Mouse (Mus musculus) embryonic facial prominence, embryonic 11.5 days (tissue): ENCODE data around the gene Cybc1. TPM values are rescaled to one million over a fixed set of nuclear protein-coding genes. Genes with fewer than 3 reads are reported as not detected.

Source experiments
- ATAC-seq: fragments of 200-750 bp; cut with Nextera tagmentation; replicated peaks from 2 replicates; pipeline ENCODE4 v1.8.0; 2017; ENCODE audit warnings: low read depth; ENCODE audit not compliant: insufficient number of reproducible peaks, low FRiP score, low TSS enrichment
- DNase-seq: peaks from one replicate; pipeline ENCODE4 v3.0.0-alpha.2; 2015; ENCODE audit warnings: low spot score
- H3K27ac ChIP-seq: fragments of 300-500 bp; sonication (generic); replicated peaks from 2 replicates; pipeline ENCODE4 v1.5.1; 2014; ENCODE audit warnings: mild to moderate bottlenecking, low read depth, low read length, control low read depth
- H3K27me3 ChIP-seq: fragments of 300-500 bp; sonication (generic); 2 replicates; pipeline ENCODE4 v1.6.1; 2014; ENCODE audit warnings: mild to moderate bottlenecking, low read length, moderate library complexity, mixed read lengths; ENCODE audit not compliant: control insufficient read depth, insufficient read depth
- H3K36me3 ChIP-seq: fragments of 300-500 bp; sonication (generic); replicated peaks from 2 replicates; pipeline ENCODE4 v1.6.1; 2014; ENCODE audit warnings: low read depth, mild to moderate bottlenecking, low read length, moderate library complexity, mixed read lengths; ENCODE audit not compliant: control insufficient read depth, insufficient read depth
- H3K4me1 ChIP-seq: fragments of 300-500 bp; sonication (generic); 2 replicates; pipeline ENCODE4 v1.6.1; 2014; ENCODE audit warnings: low read length, mixed read lengths; ENCODE audit not compliant: control insufficient read depth, insufficient read depth
- H3K4me2 ChIP-seq: fragments of 300-500 bp; sonication (generic); 2 replicates; pipeline ENCODE4 v1.6.1; 2014; ENCODE audit warnings: low read depth, mild to moderate bottlenecking, control low read depth, low read length, moderate library complexity
- H3K4me3 ChIP-seq: fragments of 300-500 bp; sonication (generic); 2 replicates; pipeline ENCODE4 v1.5.1; 2014; ENCODE audit warnings: low read depth, low read length, control low read depth
- H3K9ac ChIP-seq: fragments of 300-500 bp; sonication (generic); replicated peaks from 2 replicates; pipeline ENCODE4 v1.6.1; 2014; ENCODE audit warnings: mild to moderate bottlenecking, control low read depth, low read length
- H3K9me3 ChIP-seq: fragments of 300-500 bp; sonication (generic); replicated peaks from 2 replicates; pipeline ENCODE4 v1.6.1; 2016; ENCODE audit warnings: mild to moderate bottlenecking, low read length, inconsistent platforms, mixed read lengths; ENCODE audit not compliant: control insufficient read depth
- WGBS: fragments of 180-500 bp; shearing (Covaris S2); extraction: QIAGEN DNeasy Blood & Tissue Kit; methylation state at CpG from one replicate; pipeline ENCODE4 v1.1.7; 2014; 5-methylcytosine and 5-hydroxymethylcytosine counted together
- polyA plus RNA-seq: library from polyadenylated mRNA; unstranded; fragments of >200 nt; fragmentation: Nextera tagmentation; extraction: Ambion mirVana; gene quantifications from 2 replicates; pipeline ENCODE4 v1.2.1, GENCODE M21; 2014

Cybc1 gene
- polyA plus RNA-seq, 1 experiment from 2014 or later: 30.2 TPM

- no peak for ATAC-seq
- WGBS: 71% methylated on average over 11 of the region's 11 CpGs
- Histone ChIP-seq H3K36me3 (no peaks in the 10 kb centered on the region), H3K9ac (no peak overlapping the region), H3K4me1 (no peaks in the 10 kb centered on the region), H3K4me2 (no peak overlapping the region), H3K27ac (no peak overlapping the region), H3K4me3 (no peak overlapping the region), H3K9me3 (no peaks in the 10 kb centered on the region), H3K27me3 (no peaks in the 10 kb centered on the region)
- DNase-seq: peak; percentile 54
Observed at GRCm38 (mm10) chr11:121201436-121202198, 27.5 kb downstream of the Cybc1 start.

GRCm38 (mm10) chr11:121200781-121201180 lies 28.3 kb downstream of the Cybc1 start:
- no peak overlapping the region for H3K4me3 ChIP-seq
- H3K27ac ChIP-seq: no peak overlapping the region
- ATAC-seq (no peak), DNase-seq (no peak)
- H3K36me3 ChIP-seq: no peaks in the 10 kb centered on the region
- 86% methylated on average over 6 of the region's 6 CpGs for WGBS
- no peak overlapping the region for H3K4me2 ChIP-seq
- no peaks in the 10 kb centered on the region for H3K4me1 ChIP-seq
- H3K27me3 ChIP-seq: no peaks in the 10 kb centered on the region
- no peak overlapping the region for H3K9ac ChIP-seq
- no peaks in the 10 kb centered on the region for H3K9me3 ChIP-seq

- Histone ChIP-seq H3K4me3 (no peak overlapping the region), H3K4me2 (no peak overlapping the region), H3K36me3 (no peaks in the 10 kb centered on the region), H3K27ac (no peak overlapping the region), H3K9ac (no peak overlapping the region), H3K4me1 (no peaks in the 10 kb centered on the region), H3K9me3 (no peaks in the 10 kb centered on the region), H3K27me3 (no peaks in the 10 kb centered on the region)
- 66% methylated on average over 4 of the region's 4 CpGs for WGBS
- no peak for ATAC-seq
- DNase-seq: no peak
Observed at GRCm38 (mm10) chr11:121199851-121200250, 29.3 kb downstream of the Cybc1 start.

- DNase-seq: no peak
- 43% methylated on average over 2 of the region's 2 CpGs for WGBS
- Histone ChIP-seq H3K27me3 (no peaks in the 10 kb centered on the region), H3K4me3 (no peak overlapping the region), H3K27ac (no peak overlapping the region), H3K9ac (no peak overlapping the region), H3K4me1 (no peaks in the 10 kb centered on the region), H3K4me2 (no peak overlapping the region), H3K36me3 (no peaks in the 10 kb centered on the region), H3K9me3 (no peaks in the 10 kb centered on the region)
- ATAC-seq: no peak
Observed at GRCm38 (mm10) chr11:121198622-121199021, 30.5 kb downstream of the Cybc1 start.

- Histone ChIP-seq H3K36me3 (no peaks in the 10 kb centered on the region), H3K27ac (no peak overlapping the region), H3K9ac (no peak overlapping the region), H3K27me3 (no peaks in the 10 kb centered on the region), H3K4me2 (no peak overlapping the region), H3K4me1 (no peaks in the 10 kb centered on the region), H3K9me3 (no peaks in the 10 kb centered on the region), H3K4me3 (no peak overlapping the region)
- no peak for DNase-seq
- WGBS: 64% methylated on average over 3 of the region's 3 CpGs
- no peak for ATAC-seq
Observed at GRCm38 (mm10) chr11:121193415-121193814, 35.7 kb downstream of the Cybc1 start.

GRCm38 (mm10) chr11:121192742-121193141 lies 36.4 kb downstream of the Cybc1 start:
- 78% methylated on average over 2 of the region's 2 CpGs for WGBS
- Histone ChIP-seq H3K4me2 (no peak overlapping the region), H3K9me3 (no peaks in the 10 kb centered on the region), H3K27me3 (no peaks in the 10 kb centered on the region), H3K9ac (no peak overlapping the region), H3K4me1 (no peaks in the 10 kb centered on the region), H3K4me3 (no peak overlapping the region), H3K36me3 (no peaks in the 10 kb centered on the region), H3K27ac (no peak overlapping the region)
- DNase-seq (no peak), ATAC-seq (no peak)

GRCm38 (mm10) chr11:121189681-121190080 lies 39.4 kb downstream of the Cybc1 start:
- no peak overlapping the region for H3K4me3 ChIP-seq
- no peak overlapping the region for H3K4me2 ChIP-seq
- H3K27me3 ChIP-seq: no peaks in the 10 kb centered on the region
- H3K4me1 ChIP-seq: no peaks in the 10 kb centered on the region
- DNase-seq (no peak), ATAC-seq (no peak)
- no peak overlapping the region for H3K9ac ChIP-seq
- WGBS: 85% methylated on average over 3 of the region's 3 CpGs
- H3K9me3 ChIP-seq: no peaks in the 10 kb centered on the region
- no peak overlapping the region for H3K27ac ChIP-seq
- H3K36me3 ChIP-seq: no peaks in the 10 kb centered on the region

GRCm38 (mm10) chr11:121176285-121177270 lies 52.5 kb downstream of the Cybc1 start:
- Histone ChIP-seq H3K27ac (no peak overlapping the region), H3K4me1 (no peaks in the 10 kb centered on the region), H3K4me3 (no peak overlapping the region), H3K27me3 (no peaks in the 10 kb centered on the region), H3K9ac (no peak overlapping the region), H3K4me2 (no peak overlapping the region), H3K36me3 (no peaks in the 10 kb centered on the region), H3K9me3 (no peaks in the 10 kb centered on the region)
- WGBS: 49% methylated on average over 12 of the region's 12 CpGs
- peak; percentile 72 for DNase-seq
- peak; percentile 9; the same call in 1 of the 2 replicates for ATAC-seq
